Mouse (Mus musculus) cerebellum, adult 2 months (tissue): ENCODE measurements around the gene Shox2.

Experiments used
- CTCF ChIP-seq: fragments of 200-500 bp; IDR thresholded peaks from 2 replicates; pipeline ENCODE4 v1.5.1; 2011; ENCODE audit warnings: low read depth, mild to moderate bottlenecking, control low read depth, low read length, moderate library complexity, borderline replicate concordance; ENCODE audit not compliant: insufficient read depth
- POLR2A ChIP-seq: fragments of 200-500 bp; IDR thresholded peaks from 2 replicates; pipeline ENCODE4 v1.6.1; 2011; ENCODE audit warnings: low read length, control low read depth, borderline replicate concordance; ENCODE audit not compliant: insufficient read depth

DNA sequence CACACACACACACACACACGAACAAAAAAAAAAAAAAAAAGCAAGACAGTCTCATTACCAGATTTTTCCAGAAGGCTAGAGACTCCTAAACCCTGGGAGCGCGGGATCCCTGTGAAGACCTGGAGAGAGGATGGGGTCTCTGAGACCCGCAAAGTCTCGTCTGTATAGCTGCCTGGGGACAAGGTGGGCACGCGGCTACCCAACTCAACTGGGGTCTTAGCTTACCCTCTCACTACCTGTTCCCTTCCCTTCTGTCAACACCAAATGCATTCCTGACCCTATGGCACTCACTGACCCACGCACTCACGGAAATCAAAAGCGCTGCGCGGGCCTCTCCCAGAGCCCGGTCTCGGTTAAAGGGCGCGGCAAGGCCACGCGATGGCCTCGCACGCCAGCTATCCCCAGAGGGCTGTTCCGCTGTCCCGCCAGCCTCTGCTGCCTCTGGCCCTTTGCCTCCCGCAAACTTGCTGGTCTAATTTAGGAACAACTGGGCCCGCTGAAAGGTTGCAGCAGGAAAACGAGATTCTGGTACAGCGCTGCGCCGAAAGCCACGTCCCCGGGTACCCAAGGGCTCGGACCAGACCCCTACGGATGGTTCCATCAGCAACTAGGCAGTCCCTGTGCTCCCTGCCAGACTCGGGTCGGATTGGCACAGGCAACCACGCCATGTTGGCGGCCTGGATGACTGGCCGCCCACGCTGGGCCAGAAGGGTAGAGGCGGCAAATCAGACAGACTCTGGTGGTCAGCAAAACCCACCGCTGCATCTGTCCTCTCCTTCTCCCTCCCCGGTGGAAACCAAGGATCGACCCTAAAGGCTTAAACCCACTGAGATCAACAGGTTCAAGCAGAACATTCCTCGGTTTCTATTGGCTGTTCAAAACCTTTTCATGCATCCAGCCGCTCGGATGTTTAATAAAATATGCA is 2.9 kb downstream of the Shox2 start:
- TF ChIP-seq CTCF (no peak), POLR2A (no peak)
